Mouse (Mus musculus) embryonic fibroblast, embryonic 13.5 days (primary cell): ENCODE data around the gene Trnp1.

Source experiments
- CTCF ChIP-seq: IDR thresholded peaks from 2 replicates; pipeline ENCODE4 v1.5.1; 2011; ENCODE audit warnings: mild to moderate bottlenecking, control low read depth, low read length, moderate library complexity, borderline replicate concordance; ENCODE audit not compliant: insufficient read depth
- POLR2A ChIP-seq: IDR thresholded peaks from 2 replicates; pipeline ENCODE4 v1.6.1; 2011; ENCODE audit warnings: low read depth, mild to moderate bottlenecking, control low read depth, low read length, moderate library complexity

GRCm38 (mm10) chr4:133463184-133463583 is 35.2 kb downstream of the Trnp1 start:
- TF ChIP-seq CTCF (no peak), POLR2A (no peak)
